Mouse (Mus musculus) myocyte (in vitro differentiated cells): ENCODE measurements at regions not wholly inside any gene's neighbourhood (a gene's known extent, or its start where the extent isn't known, plus 50 kb on each side); places are given as distances from the start of the nearest gene placed in this dataset.

Experiments used
- MAX ChIP-seq: IDR thresholded peaks from one replicate; pipeline ENCODE4 v1.6.1; 2011; ENCODE audit warnings: low read depth, mild to moderate bottlenecking, control low read depth
- POLR2A ChIP-seq: IDR thresholded peaks from one replicate; pipeline ENCODE4 v1.6.1; 2011; ENCODE audit warnings: low read depth, mild to moderate bottlenecking, control low read depth, moderate library complexity; ENCODE audit not compliant: insufficient read length
- USF1 ChIP-seq: IDR thresholded peaks from one replicate; pipeline ENCODE4 v1.6.1; 2011; ENCODE audit warnings: low read depth, mild to moderate bottlenecking, control low read depth, moderate library complexity

DNA sequence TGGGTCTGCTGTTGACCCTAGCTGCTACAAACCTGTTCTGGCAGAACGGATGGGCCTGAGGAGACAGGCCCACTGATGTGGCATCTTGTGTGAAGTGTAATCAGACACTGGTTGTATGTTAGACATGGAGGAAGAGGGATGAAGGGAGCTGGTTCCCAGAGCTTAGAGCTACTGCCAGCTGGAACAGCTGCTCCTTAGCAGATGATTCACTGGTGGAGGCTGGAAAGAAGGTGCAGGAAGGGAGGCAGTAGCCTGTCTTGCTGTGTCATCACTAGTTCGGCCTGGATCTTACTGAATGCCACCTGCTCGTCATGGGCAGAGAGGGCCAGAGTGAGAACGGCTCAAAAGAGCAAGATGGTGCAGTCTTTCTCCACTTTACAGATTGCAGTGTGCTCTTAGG is 130.6 kb downstream of the Zfp945 start:
- no peak for TF ChIP-seq POLR2A
- TF ChIP-seq USF1, result no peak
- TF ChIP-seq MAX, result no peak
